Comparison of ENCODE assay signal across 8 mouse cellular contexts in genomic region chr12:73779332-73780231, GRCm38 (mm10).
A peak's percentile ranks its signal among the peaks of the same experiment; 100 is the strongest.
DNase-seq lines count a peak whose midpoint lies in the region; ATAC-seq lines count a peak whose summit lies in the region.

No protein-coding gene starts in this region.

- H3K9me3 ChIP-seq in lung, embryonic 15.5 days, result no peaks in the 10 kb centered on the region

- intact Hi-C loops in heart, postnatal 14 days (cut with DNase I), result loop anchor here (5.0 kb wide), 1 partner anchor 57 kb away; no protein-coding TSS in a partner anchor

- 36% methylated on average over 13 of the region's 13 CpGs for WGBS in lung, embryonic 15.5 days

- no peak overlapping the region for H3K9ac ChIP-seq in lung, embryonic 15.5 days

- no peak overlapping the region for H3K4me2 ChIP-seq in lung, embryonic 15.5 days

- H3K27me3 ChIP-seq in lung, embryonic 15.5 days, result no peaks in the 10 kb centered on the region

- H3K27ac ChIP-seq in lung, embryonic 15.5 days, result no peak overlapping the region

- no peak overlapping the region for H3K4me3 ChIP-seq in lung, embryonic 15.5 days

- H3K36me3 ChIP-seq in lung, embryonic 15.5 days, result no peaks in the 10 kb centered on the region

- 0 out of 2 replicates have a peak, but pooled peaks have one; percentile 28 for ATAC-seq in lung, embryonic 15.5 days (ENCODE audit: borderline replicate concordance, extremely low read depth, low FRiP score, low TSS enrichment)

- peaks cover 24% of the 10 kb centered on the region for H3K4me1 ChIP-seq in lung, embryonic 15.5 days

- DNase-seq in ovary, adult 18-20 months (ENCODE audit: low spot score), result peak; percentile 67
- DNase-seq in ovary, postnatal 10 days (ENCODE audit: low spot score), result no peak
- peak; percentile 78 to 83 for DNase-seq in adrenal gland, postnatal 36 days
- DNase-seq in heart, postnatal 14 days, result peak; percentile 49 to 62
- peak; percentile 59 to 65 for DNase-seq in thymus, adult 18-20 months
- no peak for DNase-seq in yolk sac, embryonic 10.5 days (ENCODE audit: low spot score)
- no peak for DNase-seq in frontal cortex, postnatal 36 days (ENCODE audit: low spot score in 2 of 2)

Comparison
In these comparisons a context has a peak if more than half of its experiments do, and no peak if none do; other contexts are left out.
1. DNase-seq: peak in ovary, adult 18-20 months (single experiment), adrenal gland, postnatal 36 days (2 of 2), heart, postnatal 14 days (2 of 2) and thymus, adult 18-20 months (2 of 2); none in ovary, postnatal 10 days (single experiment), yolk sac, embryonic 10.5 days (single experiment) and frontal cortex, postnatal 36 days (0 of 2).